In the genomic region with DNA sequence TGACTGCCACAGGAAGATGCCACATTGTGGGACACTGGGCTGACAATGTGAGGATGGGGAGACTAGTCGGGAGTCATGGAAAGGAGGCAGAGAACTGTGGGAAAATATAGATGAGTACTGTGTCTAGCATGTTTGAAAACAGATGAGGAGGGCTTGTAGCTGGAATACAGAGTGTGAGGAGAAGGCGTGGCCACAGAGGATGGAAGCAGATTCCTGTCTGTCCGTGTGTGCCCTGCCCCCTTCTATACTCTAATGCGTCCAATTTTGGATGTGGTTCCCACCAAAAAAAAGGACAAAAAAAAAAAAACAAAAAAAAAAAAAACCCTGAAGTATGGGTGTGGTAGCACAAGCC, we compare ENCODE assay signal across 8 mouse cellular contexts. TPM values are rescaled to one million over a fixed set of nuclear protein-coding genes. Genes with fewer than 3 reads are reported as not detected.
DNase-seq lines count a peak whose midpoint lies in the region; ATAC-seq and TF ChIP-seq lines count a peak whose summit lies in the region.

No protein-coding gene starts in this region.

- no peaks in the 10 kb centered on the region for H3K36me3 ChIP-seq in kidney, embryonic 15.5 days
- no peaks in the 10 kb centered on the region for H3K36me3 ChIP-seq in embryonic facial prominence, embryonic 11.5 days (replicated peaks; ENCODE audit: control insufficient read depth, insufficient read depth, low read depth, low read length)
- H3K36me3 ChIP-seq in hindbrain, postnatal 0 days (ENCODE audit: insufficient read depth, low read length): no peaks in the 10 kb centered on the region
- no peaks in the 10 kb centered on the region for H3K36me3 ChIP-seq in midbrain, postnatal 0 days (ENCODE audit: insufficient read depth, low read length)

- H3K27ac ChIP-seq in kidney, embryonic 15.5 days: 0 out of 2 replicates have a peak overlapping the region, but pooled peaks have one; percentile 28
- no peak overlapping the region for H3K27ac ChIP-seq in embryonic facial prominence, embryonic 11.5 days (replicated peaks; ENCODE audit: low read depth, low read length)
- no peak overlapping the region for H3K27ac ChIP-seq in hindbrain, postnatal 0 days
- 0 out of 2 replicates have a peak overlapping the region, but pooled peaks have one; percentile 38 for H3K27ac ChIP-seq in midbrain, postnatal 0 days (ENCODE audit: low read depth, low read length)

- no peaks in the 10 kb centered on the region for H3K9me3 ChIP-seq in kidney, embryonic 15.5 days (replicated peaks)
- no peaks in the 10 kb centered on the region for H3K9me3 ChIP-seq in embryonic facial prominence, embryonic 11.5 days (replicated peaks; ENCODE audit: control insufficient read depth, low read length)
- no peaks in the 10 kb centered on the region for H3K9me3 ChIP-seq in hindbrain, postnatal 0 days (ENCODE audit: low read length)
- no peaks in the 10 kb centered on the region for H3K9me3 ChIP-seq in midbrain, postnatal 0 days (ENCODE audit: low read length)

- H3K4me2 ChIP-seq in kidney, embryonic 15.5 days: peak overlapping the region; percentile 83
- H3K4me2 ChIP-seq in embryonic facial prominence, embryonic 11.5 days (ENCODE audit: low read depth, low read length): peak overlapping the region; percentile 77
- peak overlapping the region; percentile 61 for H3K4me2 ChIP-seq in hindbrain, postnatal 0 days (ENCODE audit: low read depth, low read length)
- peak overlapping the region; percentile 61 for H3K4me2 ChIP-seq in midbrain, postnatal 0 days (ENCODE audit: low read depth, low read length, poor library complexity, severe bottlenecking)

- 45% methylated on average over 4 of the region's 4 CpGs for WGBS in kidney, embryonic 15.5 days
- WGBS in embryonic facial prominence, embryonic 11.5 days: 48% methylated on average over 4 of the region's 4 CpGs
- WGBS in hindbrain, postnatal 0 days: 50% methylated on average over 4 of the region's 4 CpGs
- WGBS in midbrain, postnatal 0 days: 50% methylated on average over 4 of the region's 4 CpGs

- no peak for DNase-seq in kidney, postnatal 25 days
- DNase-seq in embryonic facial prominence, embryonic 11.5 days (ENCODE audit: low spot score): no peak
- no peak for DNase-seq in hindbrain, postnatal 0 days (ENCODE audit: low spot score)
- no peak for DNase-seq in midbrain, postnatal 0 days (ENCODE audit: low spot score)
- DNase-seq in gastrocnemius, postnatal 25 days: no peak
- DNase-seq in retina, postnatal 1 day: no peak
- no peak for DNase-seq in right cerebral cortex, adult 18-20 months

- no peak for ATAC-seq in kidney, embryonic 15.5 days (replicated peaks; ENCODE audit: low FRiP score)
- no peak for ATAC-seq in embryonic facial prominence, embryonic 11.5 days (replicated peaks; ENCODE audit: insufficient number of reproducible peaks, low FRiP score, low TSS enrichment, low read depth)
- ATAC-seq in hindbrain, postnatal 0 days: no peak
- no peak for ATAC-seq in midbrain, postnatal 0 days (ENCODE audit: low FRiP score)

- H3K9ac ChIP-seq in kidney, embryonic 15.5 days: no peak overlapping the region
- H3K9ac ChIP-seq in embryonic facial prominence, embryonic 11.5 days (replicated peaks; ENCODE audit: low read length): peak overlapping the region; percentile 39; the same call in 1 of the 2 replicates
- H3K9ac ChIP-seq in hindbrain, postnatal 0 days (replicated peaks; ENCODE audit: low read length): peak overlapping the region; percentile 49
- peak overlapping the region; percentile 60 for H3K9ac ChIP-seq in midbrain, postnatal 0 days (replicated peaks; ENCODE audit: low read length, poor library complexity, severe bottlenecking)

- peak overlapping the region; percentile 38; the same call in 1 of the 2 replicates for H3K4me3 ChIP-seq in kidney, embryonic 15.5 days (replicated peaks)
- H3K4me3 ChIP-seq in embryonic facial prominence, embryonic 11.5 days (ENCODE audit: low read depth, low read length): peak overlapping the region; percentile 30; the same call in 1 of the 2 replicates
- H3K4me3 ChIP-seq in hindbrain, postnatal 0 days (ENCODE audit: low read length): peak overlapping the region; percentile 29
- H3K4me3 ChIP-seq in midbrain, postnatal 0 days (ENCODE audit: low read depth, low read length): peak overlapping the region; percentile 31

- no peak for TF ChIP-seq CTCF in hindbrain, postnatal 0 days (IDR thresholded peaks at IDR 0.05; ENCODE audit: low read depth)
- no peak for TF ChIP-seq CTCF in midbrain, postnatal 0 days (IDR thresholded peaks at IDR 0.05)

- H3K27me3 ChIP-seq in kidney, embryonic 15.5 days: no peaks in the 10 kb centered on the region
- no peaks in the 10 kb centered on the region for H3K27me3 ChIP-seq in embryonic facial prominence, embryonic 11.5 days (ENCODE audit: control insufficient read depth, insufficient read depth, low read length)
- no peaks in the 10 kb centered on the region for H3K27me3 ChIP-seq in hindbrain, postnatal 0 days (ENCODE audit: insufficient read depth, low read length)
- H3K27me3 ChIP-seq in midbrain, postnatal 0 days (ENCODE audit: insufficient read depth, low read length): no peaks in the 10 kb centered on the region

- peaks cover 31% of the 10 kb centered on the region for H3K4me1 ChIP-seq in kidney, embryonic 15.5 days
- peaks cover 6% of the 10 kb centered on the region for H3K4me1 ChIP-seq in embryonic facial prominence, embryonic 11.5 days (ENCODE audit: control insufficient read depth, insufficient read depth, low read length)
- peaks cover 5% of the 10 kb centered on the region; the same call in 1 of the 2 replicates for H3K4me1 ChIP-seq in hindbrain, postnatal 0 days (ENCODE audit: insufficient read depth, low read length)
- H3K4me1 ChIP-seq in midbrain, postnatal 0 days (ENCODE audit: insufficient read depth, low read length): peaks cover 9% of the 10 kb centered on the region; the same call in 1 of the 2 replicates

RNA-seq across cellular contexts. Expression of gene Arhgap23, which starts 13.4 kb away (rescaled TPM):
- polyA plus RNA-seq in kidney, embryonic 15.5 days (2015; fragmentation: Nextera tagmentation; extraction: Ambion mirVana): 4.6 and 5.9 TPM in 2 replicates
- 3.1 and 4.2 TPM in 2 replicates for polyA plus RNA-seq in embryonic facial prominence, embryonic 11.5 days (2014; fragmentation: Nextera tagmentation; extraction: Ambion mirVana)
- total RNA-seq in hindbrain, postnatal 0 days (2014; rRNA removed): 75.2 and 86.8 TPM in 2 replicates
- 7.3 and 7.7 TPM in 2 replicates for polyA plus RNA-seq in hindbrain, postnatal 0 days (2015; fragmentation: Nextera tagmentation; extraction: Ambion mirVana)
- total RNA-seq in midbrain, postnatal 0 days (2014; rRNA removed): 80.2 and 80.9 TPM in 2 replicates
- polyA plus RNA-seq in midbrain, postnatal 0 days (2015; fragmentation: Nextera tagmentation; extraction: Ambion mirVana): 9.2 and 9.6 TPM in 2 replicates
- total RNA-seq in gastrocnemius, postnatal 25 days (2021): 1 to 10 TPM; 6.5 to 7.1 TPM

Comparison
In these comparisons a context has a peak if more than half of its experiments do, and no peak if none do; other contexts are left out.
1. H3K27ac ChIP-seq: peak in kidney, embryonic 15.5 days (single experiment) and midbrain, postnatal 0 days (single experiment); none in embryonic facial prominence, embryonic 11.5 days (single experiment) and hindbrain, postnatal 0 days (single experiment).
2. Peak in every context shown above with its lines, with median percentiles within 50 percentile points of each other: H3K4me2 ChIP-seq and H3K4me3 ChIP-seq.